Mouse (Mus musculus): ENCODE measurements at regions not wholly inside any gene's neighbourhood (a gene's known extent, or its start where the extent isn't known, plus 50 kb on each side); places are given as distances from the start of the nearest gene placed in this dataset.

- Histone ChIP-seq H3K36me3 (ENCODE audit: control insufficient read depth, insufficient read depth) (no peaks in the 10 kb centered on the region), H3K27me3 (ENCODE audit: control insufficient read depth, insufficient read depth, insufficient read length) (no peaks in the 10 kb centered on the region), H3K79me2 (ENCODE audit: control insufficient read depth, insufficient read depth) (no peaks in the 10 kb centered on the region), H3ac (ENCODE audit: control insufficient read depth, insufficient read length, low read depth) (no peak overlapping the region), H3K79me3 (ENCODE audit: low read depth) (no peaks in the 10 kb centered on the region), H3K4me3 (ENCODE audit: insufficient read depth, poor library complexity, severe bottlenecking) (no peak overlapping the region)
- TF ChIP-seq MYOD1 (IDR thresholded peaks at IDR 0.05; ENCODE audit: control insufficient read depth, insufficient read length, low read depth) (no peak), USF1 (IDR thresholded peaks at IDR 0.05; ENCODE audit: low read depth) (no peak), FOSL1 (IDR thresholded peaks at IDR 0.05; ENCODE audit: insufficient read depth, low read length, poor library complexity, severe bottlenecking) (no peak), MAX (IDR thresholded peaks at IDR 0.05) (no peak), CEBPB (IDR thresholded peaks at IDR 0.05; ENCODE audit: low read depth) (no peak), CTCF (IDR thresholded peaks at IDR 0.05; ENCODE audit: control insufficient read depth, insufficient read depth, insufficient read length) (no peak), MYOG (IDR thresholded peaks at IDR 0.05; ENCODE audit: control insufficient read depth, extremely low read depth, insufficient read length) (no peak)
Observed at GRCm38 (mm10) chr13:113429615-113430014, 136.7 kb downstream of the BC067074 start.

All from C2C12 (cell line).